Mouse (Mus musculus): Measurements from ENCODE around the gene Arl8b.

GRCm38 (mm10) chr6:108844771-108845170, 61.9 kb downstream of the Arl8b start:
- TF ChIP-seq USF1 (IDR thresholded peaks at IDR 0.05; ENCODE audit: low read depth) = no peak
- no peak for TF ChIP-seq POLR2A (IDR thresholded peaks at IDR 0.05; ENCODE audit: insufficient read length, low read depth)
- no peak for TF ChIP-seq CEBPB (IDR thresholded peaks at IDR 0.05; ENCODE audit: insufficient read depth, poor library complexity, severe bottlenecking)
- no peak for TF ChIP-seq SRF (IDR thresholded peaks at IDR 0.05; ENCODE audit: control insufficient read depth, insufficient read length, low read depth)
- no peak for TF ChIP-seq MYOG (IDR thresholded peaks at IDR 0.05; ENCODE audit: control insufficient read depth in 1 of 3, insufficient read depth in 1 of 3, insufficient read length in 2 of 3, low read depth in 2 of 3)
- TF ChIP-seq REST (IDR thresholded peaks at IDR 0.05; ENCODE audit: insufficient read depth, insufficient read length) = no peak
- no peak for TF ChIP-seq POLR2AphosphoS2 (IDR thresholded peaks at IDR 0.05; ENCODE audit: insufficient read length, low read depth)
- no peak for TF ChIP-seq E2F4 (IDR thresholded peaks at IDR 0.05; ENCODE audit: insufficient read depth)
- TF ChIP-seq TCF12 (IDR thresholded peaks at IDR 0.05; ENCODE audit: insufficient read depth, poor library complexity, severe bottlenecking) = no peak
- no peak for TF ChIP-seq MAX (IDR thresholded peaks at IDR 0.05; ENCODE audit: low read depth)

Measured in myocyte (in vitro differentiated cells).